Mouse (Mus musculus) brain, embryonic 14.5 days (tissue): Measurements from ENCODE around the gene Plcl2.

Experiments
- CTCF ChIP-seq: fragments of 200-500 bp; IDR thresholded peaks from 2 replicates; pipeline ENCODE4 v1.5.1; 2012; ENCODE audit warnings: inconsistent platforms, mild to moderate bottlenecking, moderate library complexity, borderline replicate concordance; ENCODE audit not compliant: insufficient read depth, insufficient read length; ENCODE audit errors: extremely low read depth
- POLR2A ChIP-seq: fragments of 200-500 bp; IDR thresholded peaks from 2 replicates; pipeline ENCODE4 v1.6.1; 2012; ENCODE audit warnings: mild to moderate bottlenecking, inconsistent platforms, borderline replicate concordance; ENCODE audit not compliant: poor library complexity, insufficient read depth, insufficient read length, severe bottlenecking; ENCODE audit errors: extremely low read depth

- TF ChIP-seq CTCF (no peak), POLR2A (no peak)
Observed at GRCm38 (mm10) chr17:50483700-50484099, 25.5 kb upstream of the Plcl2 start.
